Mouse (Mus musculus) hematopoietic multipotent progenitor cell, adult 10-12 weeks (in vitro differentiated cells): ENCODE measurements around the gene Diras2. TPM values are rescaled to one million over a fixed set of nuclear protein-coding genes. Genes with fewer than 3 reads are reported as not detected.

Source experiments
- polyA plus RNA-seq: library from polyadenylated mRNA; stranded (reverse); fragments of >175 nt; gene quantifications from 2 replicates; pipeline ENCODE4 v1.2.3, GENCODE M21; 2012; ENCODE audit warnings: low replicate concordance

Diras2 gene
- 1.1 TPM in 2 replicates for polyA plus RNA-seq

GRCm38 (mm10) chr13:52531121-52531520, at the start of gene Diras2:
TSS of gene Diras2 (minus strand) at chr13:52531279.

Other genes with a start within 250 kb of the Diras2 start
- 125 and 173 TPM in 2 replicates for gene Syk, start 51.9 kb upstream of the Diras2 start, polyA plus RNA-seq